Mouse (Mus musculus): Measurements from ENCODE around the gene Acss1. TPM values are rescaled to one million over a fixed set of nuclear protein-coding genes. Genes with fewer than 3 reads are reported as not detected.

The Acss1 gene
- polyA plus RNA-seq, 1 experiment from 2014 or later: 35.3 TPM

Other genes with a start within 250 kb of the Acss1 start
- 4.8 and 5.7 TPM in 2 replicates for gene Zfp442, start 217.0 kb downstream of the Acss1 start, polyA plus RNA-seq (2015; fragmentation: Nextera tagmentation; extraction: Ambion mirVana)
- not detected in 2 replicates for gene Zfp345, start 183.4 kb downstream of the Acss1 start, polyA plus RNA-seq (2015; fragmentation: Nextera tagmentation; extraction: Ambion mirVana)
- gene Cst7, start 98.1 kb downstream of the Acss1 start, polyA plus RNA-seq (2015; fragmentation: Nextera tagmentation; extraction: Ambion mirVana): 0.32 and 0.67 TPM in 2 replicates
- 38.8 and 42.9 TPM in 2 replicates for gene Apmap, start 59.9 kb downstream of the Acss1 start, polyA plus RNA-seq (2015; fragmentation: Nextera tagmentation; extraction: Ambion mirVana)
- gene Vsx1, start 20.9 kb upstream of the Acss1 start, polyA plus RNA-seq (2015; fragmentation: Nextera tagmentation; extraction: Ambion mirVana): not detected in 2 replicates
- gene Entpd6, start 80.5 kb upstream of the Acss1 start, polyA plus RNA-seq (2015; fragmentation: Nextera tagmentation; extraction: Ambion mirVana): 25.4 and 28.1 TPM in 2 replicates
- gene Pygb, start 118.2 kb upstream of the Acss1 start, polyA plus RNA-seq (2015; fragmentation: Nextera tagmentation; extraction: Ambion mirVana): 78.8 and 81.4 TPM in 2 replicates
- gene Abhd12, start 236.2 kb upstream of the Acss1 start, polyA plus RNA-seq (2015; fragmentation: Nextera tagmentation; extraction: Ambion mirVana): 49.7 and 52.1 TPM in 2 replicates
- 20.4 and 26.4 TPM in 2 replicates for gene Gins1, start 236.9 kb upstream of the Acss1 start, polyA plus RNA-seq (2015; fragmentation: Nextera tagmentation; extraction: Ambion mirVana)

Measured in intestine, embryonic 16.5 days (tissue).